Mouse (Mus musculus) thymus, postnatal 25 days (tissue): ENCODE data around the gene S100a11.
A peak's percentile ranks its signal among the peaks of the same experiment; 100 is the strongest.
"Not testable (repeated sequence)": the region's sequence is repeated elsewhere in the genome, so short reads cannot be mapped to it uniquely, and the experiment has no call there.

ENCODE experiments used
- DNase-seq: peaks from one replicate; pipeline ENCODE4 v3.0.0; 2022

Gene S100a11

GRCm38 (mm10) chr3:93520330-93521193 is at the start of gene S100a11:
Gene S100a11, plus strand, starts transcription at chr3:93520488.
- peak; percentile 48 for DNase-seq

GRCm38 (mm10) chr3:93480053-93480452 is 40.2 kb upstream of the S100a11 start:
- no peak for DNase-seq

DNA sequence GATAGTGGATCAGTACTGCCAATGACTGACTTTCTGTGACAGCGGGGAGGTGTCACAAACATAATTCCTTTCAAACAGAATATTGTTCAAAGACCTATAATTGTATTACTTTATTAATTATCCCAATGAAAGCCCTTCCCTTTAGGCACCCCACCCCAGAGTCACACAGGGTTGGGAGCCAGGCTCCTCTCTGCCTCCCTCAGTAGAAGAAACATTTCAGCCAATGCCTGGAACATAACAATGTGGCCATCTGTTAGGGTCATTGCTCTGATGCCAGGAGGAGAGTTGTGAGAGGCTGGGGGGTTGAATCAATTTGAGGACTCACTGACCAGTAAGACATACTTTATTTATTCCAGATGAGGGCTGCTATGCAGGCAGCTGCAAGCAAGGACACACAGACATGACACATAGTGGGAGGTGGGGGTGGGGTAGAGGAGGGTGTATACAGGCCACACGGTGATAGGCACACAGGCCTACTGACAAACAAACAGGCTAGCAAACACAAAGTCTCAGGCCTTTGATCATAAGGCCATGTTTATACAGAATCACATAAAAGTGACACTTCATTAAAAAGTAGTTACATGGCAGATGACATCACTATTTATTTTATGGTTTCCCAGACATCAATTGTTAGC is 38.2 kb upstream of the S100a11 start:
- DNase-seq: no peak

DNA sequence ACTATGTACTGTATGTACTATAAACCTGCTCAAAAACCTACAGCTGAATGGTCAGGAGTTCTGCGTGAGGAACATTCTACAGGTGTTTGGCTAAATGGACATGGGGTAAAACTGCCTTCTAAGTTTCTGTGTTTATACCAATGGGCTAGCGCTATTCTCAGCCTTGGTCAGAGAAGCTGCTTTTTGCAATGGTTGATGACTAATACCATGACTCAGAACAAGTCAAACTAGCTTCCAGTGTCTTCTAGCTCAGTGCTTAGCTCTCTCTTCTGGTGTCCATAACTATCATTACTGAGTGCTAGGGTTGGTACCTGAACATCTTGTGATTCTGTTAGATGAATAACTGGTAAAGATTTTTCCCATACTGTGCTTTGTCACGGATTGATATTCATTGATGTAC is 34.7 kb upstream of the S100a11 start:
- DNase-seq: no peak

GRCm38 (mm10) chr3:93488541-93488940 is 31.7 kb upstream of the S100a11 start:
- DNase-seq: no peak

GRCm38 (mm10) chr3:93492176-93492575 is 28.1 kb upstream of the S100a11 start:
- DNase-seq: no peak

DNA sequence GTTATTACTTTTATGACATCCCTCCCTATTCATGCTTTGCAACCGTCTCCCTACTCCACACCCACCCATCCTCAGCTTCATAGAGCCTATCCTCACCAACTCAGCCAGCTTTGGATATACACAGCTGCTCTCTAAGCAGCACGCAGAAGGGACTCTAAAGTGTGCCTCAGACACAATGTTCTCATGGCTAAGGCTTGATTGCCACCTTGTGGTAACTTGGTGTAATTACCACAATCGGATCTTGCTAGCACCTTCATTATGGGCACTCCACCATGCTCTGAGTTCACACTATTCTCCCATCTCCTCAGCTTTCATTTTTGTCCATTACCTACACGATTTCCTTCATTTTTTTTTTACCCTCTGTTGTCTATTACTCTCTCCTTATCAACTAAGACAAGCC is 26.3 kb upstream of the S100a11 start:
- DNase-seq: peak; percentile 42

GRCm38 (mm10) chr3:93494774-93495173 is 25.5 kb upstream of the S100a11 start:
- not testable (repeated sequence) for DNase-seq

DNA sequence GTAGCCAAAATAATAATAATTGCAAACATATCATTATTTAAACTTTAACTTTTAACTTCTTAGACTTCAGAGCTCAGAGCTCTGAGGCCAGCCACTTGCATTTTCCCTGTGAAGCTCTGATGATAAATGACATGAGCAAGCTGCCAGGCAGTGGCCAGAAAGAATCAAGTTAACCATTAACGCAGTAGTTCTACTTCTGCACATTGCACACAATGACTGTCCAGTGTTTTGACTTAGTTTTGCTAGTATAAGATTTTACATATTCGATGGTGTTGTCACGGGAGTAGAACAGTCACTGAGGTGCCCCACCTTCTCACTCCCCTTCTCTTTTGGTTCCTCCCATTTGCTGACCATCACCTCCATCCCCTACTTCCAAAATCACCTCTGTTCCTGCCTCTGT is 23.2 kb upstream of the S100a11 start:
- no peak for DNase-seq

- no peak for DNase-seq
Observed at GRCm38 (mm10) chr3:93499129-93499528, 21.2 kb upstream of the S100a11 start.

GRCm38 (mm10) chr3:93504536-93505189 is 15.6 kb upstream of the S100a11 start:
- no peak for DNase-seq

- DNase-seq: peak; percentile 91
Observed at GRCm38 (mm10) chr3:93505960-93506863, 14.1 kb upstream of the S100a11 start.

DNA sequence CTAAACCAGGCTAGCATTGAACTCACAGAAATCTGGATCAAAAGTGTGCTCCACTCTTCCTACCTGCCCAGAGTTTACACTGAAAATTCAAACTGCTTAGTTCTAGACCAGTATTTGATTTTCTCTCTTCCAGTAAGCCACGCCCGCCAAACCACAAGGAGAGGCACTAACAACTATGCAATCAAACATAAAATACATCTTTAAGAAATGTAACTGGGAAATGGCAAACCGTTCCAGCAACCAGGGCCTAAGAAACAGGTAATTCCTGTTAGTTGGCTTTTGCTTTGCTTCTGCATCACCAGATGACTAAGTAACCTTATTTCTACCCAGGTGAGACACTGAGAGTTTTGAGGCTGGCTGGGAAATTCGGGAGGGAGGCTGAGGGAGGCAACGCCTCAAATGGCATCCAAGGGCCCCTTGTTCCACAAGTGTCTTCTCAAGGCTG is 13.4 kb upstream of the S100a11 start:
- peak; percentile 34 for DNase-seq

- no peak for DNase-seq
Observed at GRCm38 (mm10) chr3:93509301-93509700, 11.0 kb upstream of the S100a11 start.

DNA sequence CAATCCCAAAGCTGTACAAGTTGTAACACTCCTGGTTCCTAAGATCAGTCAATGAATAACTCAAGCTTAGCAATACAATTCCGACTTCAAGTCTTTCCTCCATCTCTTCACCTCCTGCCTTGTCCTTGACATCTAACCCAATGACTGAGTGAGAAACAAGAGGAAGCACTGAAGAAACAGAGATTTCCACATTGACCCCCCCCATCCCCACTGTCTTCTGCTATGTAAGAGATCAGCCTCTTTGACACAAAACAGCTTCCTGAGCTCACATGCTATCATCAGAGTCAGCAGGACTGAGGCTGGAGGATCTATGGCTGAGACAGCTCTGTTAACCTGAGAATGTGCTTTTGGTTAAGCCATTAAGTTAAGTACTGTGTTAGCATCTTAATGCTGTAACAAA is 9.3 kb upstream of the S100a11 start:
- DNase-seq: no peak

DNA sequence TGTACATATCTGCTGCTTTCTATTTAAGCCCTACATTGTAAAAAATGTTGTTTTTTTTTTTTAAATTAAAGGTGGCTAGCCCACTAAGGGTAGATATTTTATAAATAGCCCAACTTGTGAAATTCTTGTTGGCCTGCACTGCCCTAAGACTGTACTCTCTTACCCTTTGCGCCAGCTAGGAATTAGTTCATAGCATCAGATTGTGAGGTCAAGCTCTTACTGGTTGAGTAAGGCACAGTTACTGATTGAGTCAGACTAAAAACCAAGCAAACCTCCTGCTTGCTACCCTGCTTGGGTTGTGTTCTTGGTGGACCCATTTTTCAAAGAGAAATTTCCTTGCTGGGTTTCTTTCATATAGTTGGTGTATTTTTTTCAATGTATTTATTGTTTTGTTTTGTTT is 8.5 kb upstream of the S100a11 start:
- DNase-seq: no peak

- no peak for DNase-seq
Observed at GRCm38 (mm10) chr3:93512386-93513101, 7.7 kb upstream of the S100a11 start.

DNA sequence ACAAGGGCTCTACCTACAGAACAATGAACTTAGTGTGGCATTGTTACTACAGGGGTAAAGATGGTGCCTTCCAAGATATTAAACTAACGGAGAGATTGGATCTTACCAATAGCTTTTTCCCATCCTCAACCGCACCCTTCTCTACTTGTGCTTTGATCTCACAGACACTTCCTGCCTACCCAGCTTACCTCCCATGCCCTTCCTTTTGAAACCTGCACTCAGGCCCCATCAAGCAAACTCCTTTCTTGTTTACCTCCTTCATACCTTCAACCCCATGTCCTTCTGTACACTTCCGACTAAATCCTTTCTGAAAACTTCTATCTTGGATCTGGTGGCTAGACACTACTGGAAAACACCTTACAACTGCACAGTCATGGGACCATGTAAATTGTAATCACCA is 5.7 kb upstream of the S100a11 start:
- DNase-seq: peak; percentile 32

DNA sequence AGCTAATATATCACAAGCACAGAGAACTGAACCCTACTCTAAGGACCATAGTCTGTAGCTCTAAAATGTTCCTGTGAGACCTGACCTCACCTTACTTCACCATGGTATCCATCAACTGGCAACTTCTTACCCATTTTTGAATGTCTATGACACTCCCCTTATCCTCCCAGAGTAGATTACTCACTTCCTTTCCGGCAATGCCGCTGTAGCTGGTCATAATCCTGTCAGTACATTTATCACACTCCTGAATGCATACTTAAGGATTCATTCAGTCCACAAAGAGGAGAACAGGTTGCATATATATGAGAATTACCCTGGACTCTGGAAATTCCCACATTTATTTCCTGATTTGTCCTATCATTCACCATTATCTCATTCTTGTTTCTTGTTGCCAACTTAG is 2.9 kb upstream of the S100a11 start:
- DNase-seq: no peak

- DNase-seq: no peak
Observed at GRCm38 (mm10) chr3:93519856-93520329, 395 bp upstream of the S100a11 start.

GRCm38 (mm10) chr3:93521462-93522057 is 1.3 kb downstream of the S100a11 start:
- DNase-seq: no peak
